Mouse (Mus musculus): ENCODE data around the gene Fbxl5.

Fbxl5 gene

GRCm38 (mm10) chr5:43827366-43827765, 5.9 kb upstream of the Fbxl5 start:
- DNase-seq (ENCODE audit: low read depth, low spot score) = no peak

GRCm38 (mm10) chr5:43826883-43827282, 5.4 kb upstream of the Fbxl5 start:
- no peak for DNase-seq (ENCODE audit: low read depth, low spot score)

- DNase-seq (ENCODE audit: low read depth, low spot score) = no peak
These were observed 3.1 kb upstream of the Fbxl5 start for GRCm38 (mm10) chr5:43824580-43824979.

GRCm38 (mm10) chr5:43822824-43823223, 1.4 kb upstream of the Fbxl5 start:
- no peak for DNase-seq (ENCODE audit: low read depth, low spot score)

- DNase-seq (ENCODE audit: low read depth, low spot score) = no peak
These were observed 761 bp upstream of the Fbxl5 start for GRCm38 (mm10) chr5:43822199-43822598.

GRCm38 (mm10) chr5:43820785-43821184, 653 bp downstream of the Fbxl5 start:
- no peak for DNase-seq (ENCODE audit: low read depth, low spot score)

- no peak for DNase-seq (ENCODE audit: low read depth, low spot score)
These were observed 2.7 kb downstream of the Fbxl5 start, which contains the start of gene Bst1 for GRCm38 (mm10) chr5:43818695-43819094. Gene Bst1, plus strand, starts transcription at chr5:43818885.

- DNase-seq (ENCODE audit: low read depth, low spot score) = no peak
These were observed 5.7 kb downstream of the Fbxl5 start for GRCm38 (mm10) chr5:43815769-43816168.

- no peak for DNase-seq (ENCODE audit: low read depth, low spot score)
These were observed 6.9 kb downstream of the Fbxl5 start for GRCm38 (mm10) chr5:43814536-43814935.

GRCm38 (mm10) chr5:43810427-43811062, 10.9 kb downstream of the Fbxl5 start:
- DNase-seq (ENCODE audit: low read depth, low spot score) = no peak

GRCm38 (mm10) chr5:43807744-43808696, 13.4 kb downstream of the Fbxl5 start:
- peak; percentile 90 for DNase-seq (ENCODE audit: low read depth, low spot score)

GRCm38 (mm10) chr5:43806914-43807313, 14.5 kb downstream of the Fbxl5 start:
- no peak for DNase-seq (ENCODE audit: low read depth, low spot score)

GRCm38 (mm10) chr5:43806340-43806739, 15.1 kb downstream of the Fbxl5 start:
- no peak for DNase-seq (ENCODE audit: low read depth, low spot score)

- DNase-seq (ENCODE audit: low read depth, low spot score) = no peak
These were observed 16.0 kb downstream of the Fbxl5 start for GRCm38 (mm10) chr5:43805401-43805800.

GRCm38 (mm10) chr5:43801798-43802197, 19.6 kb downstream of the Fbxl5 start:
- no peak for DNase-seq (ENCODE audit: low read depth, low spot score)

GRCm38 (mm10) chr5:43801253-43801652, 20.2 kb downstream of the Fbxl5 start:
- DNase-seq (ENCODE audit: low read depth, low spot score) = no peak

- no peak for DNase-seq (ENCODE audit: low read depth, low spot score)
These were observed 20.7 kb downstream of the Fbxl5 start for GRCm38 (mm10) chr5:43800700-43801099.

GRCm38 (mm10) chr5:43799530-43799929, 21.9 kb downstream of the Fbxl5 start:
- no peak for DNase-seq (ENCODE audit: low read depth, low spot score)

- DNase-seq (ENCODE audit: low read depth, low spot score) = no peak
These were observed 29.1 kb downstream of the Fbxl5 start for GRCm38 (mm10) chr5:43792354-43792753.

- no peak for DNase-seq (ENCODE audit: low read depth, low spot score)
These were observed 33.3 kb downstream of the Fbxl5 start for GRCm38 (mm10) chr5:43787976-43788752.

GRCm38 (mm10) chr5:43786607-43787006, 34.8 kb downstream of the Fbxl5 start:
- no peak for DNase-seq (ENCODE audit: low read depth, low spot score)

- no peak for DNase-seq (ENCODE audit: low read depth, low spot score)
These were observed 37.4 kb downstream of the Fbxl5 start for GRCm38 (mm10) chr5:43783996-43784395.
